8 mouse cellular contexts compared by ENCODE assay signal in the genomic region with DNA sequence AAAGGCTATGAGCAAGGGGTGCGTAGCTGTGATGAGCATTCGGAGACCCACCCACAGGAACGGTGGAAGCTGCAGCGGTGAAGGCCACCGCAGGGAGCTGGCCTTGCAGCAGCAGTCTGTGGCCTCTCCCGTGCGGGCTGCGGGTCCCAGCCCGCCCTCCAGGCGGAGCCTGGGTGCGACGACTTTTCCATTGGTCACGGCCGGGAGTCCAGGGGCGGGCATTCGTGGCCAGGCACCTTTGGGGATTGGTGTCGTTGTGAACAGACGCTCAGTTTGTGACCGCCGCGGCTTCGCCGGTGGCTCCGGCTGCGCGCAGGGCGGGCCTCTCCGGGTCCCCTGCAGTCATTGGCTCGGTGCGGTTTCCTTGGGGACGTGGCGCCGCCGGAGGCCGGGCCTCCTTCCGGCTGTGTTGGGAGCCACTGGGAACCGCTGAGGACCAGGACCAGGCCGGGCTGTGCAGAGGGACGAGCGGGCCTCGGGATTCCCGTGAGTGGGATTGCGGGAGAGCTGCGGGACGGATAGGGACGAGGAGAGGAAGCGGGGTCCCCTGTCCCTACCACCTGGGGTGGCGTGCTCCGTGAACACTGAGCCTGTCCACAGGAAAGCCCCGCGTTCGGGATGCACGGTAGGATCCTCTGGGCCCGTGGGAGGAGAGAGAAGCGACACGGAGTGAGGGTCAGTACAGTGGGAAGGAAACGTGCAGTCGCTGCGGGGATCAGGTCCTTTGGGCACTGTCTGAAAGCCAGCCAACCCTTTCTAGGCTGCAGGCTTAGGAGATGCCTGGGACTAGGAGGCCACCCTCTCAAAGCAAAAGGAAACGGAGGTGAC. TPM values are rescaled to one million over a fixed set of nuclear protein-coding genes. Genes with fewer than 3 reads are reported as not detected.
DNase-seq lines count a peak whose midpoint lies in the region; ATAC-seq lines count a peak whose summit lies in the region.

A gene (plus strand): TSS at position 254 of the 828 bp plus-strand sequence.

- peak; percentile 98 for ATAC-seq in hindbrain, embryonic 15.5 days (ENCODE audit: low FRiP score, low read depth)

- H3K4me1 ChIP-seq in hindbrain, embryonic 15.5 days (replicated peaks), result peaks cover 25% of the 10 kb centered on the region

- no peaks in the 10 kb centered on the region for H3K36me3 ChIP-seq in hindbrain, embryonic 15.5 days

- H3K27ac ChIP-seq in hindbrain, embryonic 15.5 days (replicated peaks), result peak within 1 kb of the TSS; percentile 83

- peak within 1 kb of the TSS; percentile 72 for H3K4me2 ChIP-seq in hindbrain, embryonic 15.5 days

- no peaks in the 10 kb centered on the region for H3K9me3 ChIP-seq in hindbrain, embryonic 15.5 days

- WGBS in hindbrain, embryonic 15.5 days, result under 1% methylated on average over 60 of the region's 60 CpGs

- peak; percentile 95 for DNase-seq in R1 (ENCODE audit: low read depth, low spot score)
- DNase-seq in cerebellum, postnatal 25 days, result peak; percentile 97
- DNase-seq in frontal cortex, postnatal 36 days (ENCODE audit: low spot score in 2 of 2), result peak; percentile 98
- DNase-seq in left cerebral cortex, adult 11 months (ENCODE audit: low spot score), result peak; percentile 96
- peak; percentile 97 to 99 for DNase-seq in lung, postnatal 4 days
- DNase-seq in retina, postnatal 7 days (ENCODE audit: low read depth, low spot score), result peak; percentile 90
- DNase-seq in urinary bladder, adult 2 months (ENCODE audit: low spot score), result peak; percentile 93

- no peaks in the 10 kb centered on the region for H3K27me3 ChIP-seq in hindbrain, embryonic 15.5 days

- peak within 1 kb of the TSS; percentile 85 for H3K4me3 ChIP-seq in hindbrain, embryonic 15.5 days

- peak within 1 kb of the TSS; percentile 80 for H3K9ac ChIP-seq in hindbrain, embryonic 15.5 days

RNA-seq across cellular contexts. Expression of the gene that starts here (rescaled TPM):
- 8.3 and 8.4 TPM in 2 replicates for polyA plus RNA-seq in hindbrain, embryonic 15.5 days (2015; fragmentation: Nextera tagmentation; extraction: Ambion mirVana)
- polyA plus RNA-seq in urinary bladder, adult 2 months (2012; rRNA removed), result 5.5 and 5.6 TPM in 2 replicates

Comparison
In these comparisons a context has a peak if more than half of its experiments do, and no peak if none do; other contexts are left out.
1. Peak in every context shown above with its lines: DNase-seq, ATAC-seq, H3K4me3 ChIP-seq and H3K27ac ChIP-seq.